ENCODE assay signal across 24 mouse cellular contexts in the genomic region with DNA sequence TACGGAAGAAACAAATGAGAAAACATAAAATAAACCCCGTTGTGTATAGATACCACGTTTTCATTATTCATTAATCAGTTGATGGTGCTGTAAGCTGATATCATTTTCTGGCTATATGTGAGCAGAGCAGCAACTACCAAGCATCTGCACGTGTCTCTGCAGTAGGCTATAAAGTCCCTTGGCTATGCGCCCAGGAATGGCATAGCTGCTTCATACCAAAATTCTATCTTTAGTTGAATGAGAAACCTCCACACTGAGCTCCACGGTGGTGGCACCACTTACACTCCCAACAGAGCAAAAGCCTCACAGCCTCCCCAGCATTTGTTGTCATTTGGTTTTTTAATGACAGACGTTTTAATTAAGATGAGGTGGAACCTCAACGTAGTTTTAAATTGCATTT.
DNase-seq lines count a peak whose midpoint lies in the region; ATAC-seq and TF ChIP-seq lines count a peak whose summit lies in the region.
"Had no signal": no experiment of that assay in that cellular context is flagged by ENCODE, and none has a peak within 500 bp of the region (broad histone marks: within the 10 kb centered on the region; RNA-seq: fewer than 3 reads in every experiment).

No protein-coding gene starts in this region.

- no peak for TF ChIP-seq CTCF in hindbrain, postnatal 0 days (IDR thresholded peaks at IDR 0.05; ENCODE audit: low read depth)

- H3K9ac ChIP-seq in hindbrain, postnatal 0 days (replicated peaks; ENCODE audit: low read length): no peak overlapping the region
- no peak overlapping the region for H3K9ac ChIP-seq in hindbrain, embryonic 11.5 days (ENCODE audit: low read depth, low read length)
- H3K9ac ChIP-seq: embryonic facial prominence, embryonic 13.5 days; forebrain, embryonic 13.5 days; hindbrain, embryonic 14.5 days; limb, embryonic 15.5 days; liver, embryonic 14.5 days; neural tube, embryonic 13.5 days had no signal

- H3K4me3 ChIP-seq in hindbrain, postnatal 0 days (ENCODE audit: low read length): no peak overlapping the region
- H3K4me3 ChIP-seq in hindbrain, embryonic 11.5 days (ENCODE audit: low read depth, low read length): no peak overlapping the region
- H3K4me3 ChIP-seq: embryonic facial prominence, embryonic 13.5 days; forebrain, embryonic 13.5 days; limb, embryonic 15.5 days; myocyte; neural tube, embryonic 13.5 days had no signal

- no peaks in the 10 kb centered on the region for H3K36me3 ChIP-seq in hindbrain, postnatal 0 days (ENCODE audit: insufficient read depth, low read length)
- no peaks in the 10 kb centered on the region for H3K36me3 ChIP-seq in hindbrain, embryonic 11.5 days (ENCODE audit: control insufficient read depth, insufficient read depth, low read length)
- H3K36me3 ChIP-seq: embryonic facial prominence, embryonic 13.5 days; limb, embryonic 15.5 days; neural tube, embryonic 13.5 days had no signal

- no peak for ATAC-seq in hindbrain, postnatal 0 days
- no peak for ATAC-seq in hindbrain, embryonic 11.5 days (ENCODE audit: low FRiP score)
- no peak for ATAC-seq in megakaryocyte, adult 5-6 weeks (ENCODE audit: poor library complexity, severe bottlenecking)
- ATAC-seq: forebrain, embryonic 13.5 days; midbrain, embryonic 16.5 days; Patski had no signal

- H3K4me1 ChIP-seq in hindbrain, postnatal 0 days (ENCODE audit: insufficient read depth, low read length): no peaks in the 10 kb centered on the region
- no peaks in the 10 kb centered on the region for H3K4me1 ChIP-seq in hindbrain, embryonic 11.5 days (replicated peaks; ENCODE audit: control insufficient read depth, insufficient read depth, low read length)
- H3K4me1 ChIP-seq: forebrain, embryonic 13.5 days; limb, embryonic 15.5 days; neural tube, embryonic 13.5 days had no signal

- H3K4me2 ChIP-seq in hindbrain, postnatal 0 days (ENCODE audit: low read depth, low read length): no peak overlapping the region
- no peak overlapping the region for H3K4me2 ChIP-seq in hindbrain, embryonic 11.5 days (replicated peaks; ENCODE audit: low read depth, low read length)
- H3K4me2 ChIP-seq: embryonic facial prominence, embryonic 13.5 days; forebrain, embryonic 13.5 days; hindbrain, embryonic 14.5 days; limb, embryonic 15.5 days; neural tube, embryonic 13.5 days had no signal

- H3K27me3 ChIP-seq in hindbrain, postnatal 0 days (ENCODE audit: insufficient read depth, low read length): no peaks in the 10 kb centered on the region
- no peaks in the 10 kb centered on the region for H3K27me3 ChIP-seq in hindbrain, embryonic 11.5 days (ENCODE audit: control insufficient read depth, insufficient read depth, low read length)
- H3K27me3 ChIP-seq: embryonic facial prominence, embryonic 13.5 days; forebrain, embryonic 13.5 days; limb, embryonic 15.5 days; neural tube, embryonic 13.5 days; Patski had no signal

- peak; percentile 13 to 26 for DNase-seq in frontal cortex, adult 2 months (ENCODE audit: extremely low spot score in 1 of 2, low spot score in 1 of 2)
- DNase-seq in frontal cortex, postnatal 10 days (ENCODE audit: low spot score in 2 of 2): no peak
- peak; percentile 33 for DNase-seq in hindbrain, postnatal 0 days (ENCODE audit: low spot score)
- DNase-seq in hindbrain, embryonic 11.5 days (ENCODE audit: low spot score): no peak
- peak; percentile 5 for DNase-seq in right cerebral cortex, adult 18-20 months
- no peak for DNase-seq in right cerebral cortex, postnatal 25 days
- DNase-seq: adrenal gland, postnatal 36 days; cerebellum, adult 18-20 months; gastrocnemius, postnatal 14 days; kidney, adult 2 months; kidney, postnatal 10 days; lung, postnatal 4 days; retina, postnatal 1 day; thymus, adult 2 months had no signal

- H3K9me3 ChIP-seq in hindbrain, postnatal 0 days (ENCODE audit: low read length): no peaks in the 10 kb centered on the region
- no peaks in the 10 kb centered on the region for H3K9me3 ChIP-seq in hindbrain, embryonic 11.5 days (ENCODE audit: control insufficient read depth, low read length)
- H3K9me3 ChIP-seq: embryonic facial prominence, embryonic 13.5 days; forebrain, embryonic 13.5 days; limb, embryonic 15.5 days; neural tube, embryonic 13.5 days had no signal

- 73% methylated on average over 8 of the region's 8 CpGs for WGBS in hindbrain, postnatal 0 days
- WGBS in hindbrain, embryonic 11.5 days: 87% methylated on average over 8 of the region's 8 CpGs

- no peak overlapping the region for H3K27ac ChIP-seq in hindbrain, postnatal 0 days
- H3K27ac ChIP-seq in hindbrain, embryonic 11.5 days (ENCODE audit: low read depth, low read length): no peak overlapping the region
- H3K27ac ChIP-seq: embryonic facial prominence, embryonic 13.5 days; forebrain, embryonic 13.5 days; hindbrain, embryonic 14.5 days; limb, embryonic 15.5 days; liver, embryonic 14.5 days; neural tube, embryonic 13.5 days had no signal

Comparison
In these comparisons a context has a peak if more than half of its experiments do, and no peak if none do; other contexts are left out.
1. DNase-seq: peak in frontal cortex, adult 2 months (2 of 2), hindbrain, postnatal 0 days (single experiment) and right cerebral cortex, adult 18-20 months (single experiment); none in frontal cortex, postnatal 10 days (0 of 2), hindbrain, embryonic 11.5 days (single experiment) and right cerebral cortex, postnatal 25 days (single experiment).